Mouse (Mus musculus) c-Kit-negative CD71-positive TER-119-positive erythroid progenitor cells, embryonic 14.5 days (primary cell): ENCODE measurements around the gene Mapkapk5.

Source experiments
- DNase-seq: peaks from one replicate; pipeline ENCODE4 v3.0.0-alpha.2; 2013; ENCODE audit warnings: low read depth, low spot score

Mapkapk5 gene

DNA sequence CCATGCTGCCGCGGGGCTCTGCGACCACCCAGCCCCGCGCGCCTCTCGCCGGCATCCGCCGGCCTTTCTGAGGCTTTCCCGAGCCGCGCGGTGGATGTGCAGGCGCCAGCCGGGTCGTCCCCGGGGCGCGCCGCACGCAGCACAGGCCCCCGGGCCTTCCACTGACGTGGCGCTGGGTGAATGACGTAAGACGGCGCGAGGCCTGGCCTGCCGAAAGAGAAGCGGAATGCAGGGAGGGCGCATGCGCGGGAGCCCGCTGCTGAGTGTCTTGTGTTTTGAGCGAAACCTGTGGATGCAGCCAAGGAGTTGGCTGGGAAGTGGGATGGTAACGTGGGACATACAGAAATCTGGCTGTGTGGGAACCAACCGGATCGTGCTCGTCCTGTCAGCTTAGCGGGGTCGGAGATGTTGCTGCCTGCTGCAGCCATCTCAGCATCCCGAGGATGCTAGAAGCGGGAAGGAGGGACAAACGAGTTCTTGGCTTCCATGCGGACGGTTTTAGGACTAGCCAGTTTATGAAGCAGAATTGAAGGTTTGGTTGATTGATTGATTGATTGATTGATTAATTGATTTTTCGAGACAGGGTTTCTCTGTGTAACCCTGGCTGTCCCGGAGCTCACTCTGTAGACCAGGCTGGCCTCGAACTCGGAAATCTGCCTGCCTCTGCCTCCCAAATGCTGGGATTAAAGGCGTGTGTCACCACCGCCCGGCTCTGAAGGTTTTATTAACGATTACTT, at the start of gene Mapkapk5:
Mapkapk5 (minus strand) TSS at position 113 of the 737 bp plus-strand sequence.
- peak; percentile 94 for DNase-seq

DNA sequence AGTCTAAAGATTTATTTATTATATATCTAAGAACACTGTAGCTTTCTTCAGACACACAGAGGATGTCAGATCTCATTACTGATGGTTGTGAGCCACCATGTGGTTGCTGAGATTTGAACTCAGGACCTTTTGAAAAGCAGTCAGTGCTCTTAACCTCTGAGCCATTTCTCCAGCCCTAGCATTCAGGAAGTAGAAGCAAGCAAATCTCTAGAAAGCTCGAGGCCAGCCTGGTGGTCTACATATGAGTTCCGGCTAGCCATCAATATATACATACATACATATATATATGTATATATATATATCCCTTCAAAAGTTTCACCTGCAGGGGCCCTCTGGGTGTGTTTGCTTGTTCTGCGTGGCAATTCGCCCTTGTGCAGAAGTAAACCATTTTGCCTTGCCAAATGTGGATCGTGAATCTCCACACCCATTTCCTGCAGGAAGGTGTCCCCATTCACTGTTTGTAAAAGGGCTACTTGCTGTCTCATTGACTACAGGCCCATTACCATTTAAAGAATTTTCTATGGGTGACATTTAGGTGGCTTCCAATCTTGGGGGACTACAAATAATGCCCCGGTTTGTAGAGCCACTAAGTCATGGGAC, 49.1 kb upstream of the Mapkapk5 start:
- no peak for DNase-seq

DNA sequence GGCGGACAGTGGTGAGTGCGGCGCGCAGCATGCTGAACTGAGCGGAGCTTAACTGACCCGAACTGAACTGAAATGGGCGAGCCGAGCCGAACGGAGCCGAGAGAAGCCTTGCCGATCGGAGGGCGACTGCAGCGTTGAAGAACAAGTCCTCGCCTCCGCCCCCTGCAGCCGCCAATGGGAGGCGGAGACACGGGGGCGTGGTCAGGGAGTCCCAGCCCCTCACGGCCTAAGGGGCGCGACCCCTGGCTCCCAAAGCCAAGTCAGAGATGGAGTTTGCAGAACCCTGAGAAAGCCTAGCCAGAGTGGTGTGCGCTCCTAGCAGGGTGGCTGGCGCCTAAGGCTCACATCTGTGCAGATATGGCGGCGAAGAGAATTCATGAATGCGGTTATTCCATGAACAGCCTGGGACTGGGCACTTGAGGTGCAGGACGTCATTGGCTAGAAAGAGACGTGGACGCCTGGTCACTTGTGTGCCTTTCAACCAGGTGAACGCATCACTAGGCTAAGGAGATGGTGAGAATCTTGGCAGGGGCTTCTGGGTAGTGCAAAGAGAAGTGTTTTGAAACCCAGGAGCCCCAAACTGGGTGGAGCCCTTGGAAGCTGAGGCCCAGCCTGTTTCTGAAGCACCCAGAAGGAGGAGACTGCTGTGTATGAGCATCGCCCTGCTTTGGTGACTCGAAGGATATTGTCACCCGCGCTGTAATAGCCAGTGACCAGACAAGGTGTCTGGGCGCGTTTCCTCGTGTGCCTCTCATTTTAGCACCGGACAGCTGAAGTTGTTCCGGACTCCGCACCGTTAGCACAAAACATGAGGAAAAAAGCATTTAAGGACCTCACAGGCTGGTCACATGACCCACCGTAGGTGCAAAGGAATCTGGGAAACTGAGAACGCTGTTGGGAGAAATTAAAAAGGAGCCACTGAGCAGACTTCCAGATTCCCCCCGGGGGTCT, 48.0 kb upstream of the Mapkapk5 start, which contains the start of gene Aldh2:
Aldh2 (minus strand) TSS at position 374 of the 951 bp plus-strand sequence.
- peak; percentile 64 for DNase-seq

DNA sequence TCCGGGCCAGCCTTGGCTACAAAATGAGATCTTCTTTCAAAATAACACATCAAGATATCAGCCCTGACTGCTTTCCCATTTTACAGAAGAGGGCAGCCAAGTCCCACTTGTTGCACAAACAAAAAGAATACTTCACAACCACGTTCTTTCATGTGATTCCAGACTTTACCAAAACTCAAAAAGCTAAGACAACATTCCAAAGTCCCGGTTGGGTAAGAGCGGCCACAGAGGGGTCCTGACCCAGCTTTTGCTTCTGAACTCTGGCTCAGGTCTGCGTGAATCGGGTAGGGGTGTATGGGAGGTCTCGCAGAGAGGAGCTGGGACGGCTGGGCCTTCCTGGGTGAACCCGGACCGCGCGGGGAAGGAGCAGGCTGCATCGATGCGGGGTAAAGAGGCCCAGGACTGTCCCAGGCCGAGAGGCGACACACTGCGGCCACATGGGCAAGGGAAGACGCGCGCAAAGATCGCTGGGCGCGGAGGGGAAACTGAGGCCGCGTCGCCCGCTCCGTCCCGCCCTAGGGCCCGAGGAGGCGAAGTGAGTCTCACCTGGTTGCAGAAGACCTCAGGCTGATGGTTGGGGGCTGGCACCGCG, 47.2 kb upstream of the Mapkapk5 start:
- DNase-seq, result no peak

DNA sequence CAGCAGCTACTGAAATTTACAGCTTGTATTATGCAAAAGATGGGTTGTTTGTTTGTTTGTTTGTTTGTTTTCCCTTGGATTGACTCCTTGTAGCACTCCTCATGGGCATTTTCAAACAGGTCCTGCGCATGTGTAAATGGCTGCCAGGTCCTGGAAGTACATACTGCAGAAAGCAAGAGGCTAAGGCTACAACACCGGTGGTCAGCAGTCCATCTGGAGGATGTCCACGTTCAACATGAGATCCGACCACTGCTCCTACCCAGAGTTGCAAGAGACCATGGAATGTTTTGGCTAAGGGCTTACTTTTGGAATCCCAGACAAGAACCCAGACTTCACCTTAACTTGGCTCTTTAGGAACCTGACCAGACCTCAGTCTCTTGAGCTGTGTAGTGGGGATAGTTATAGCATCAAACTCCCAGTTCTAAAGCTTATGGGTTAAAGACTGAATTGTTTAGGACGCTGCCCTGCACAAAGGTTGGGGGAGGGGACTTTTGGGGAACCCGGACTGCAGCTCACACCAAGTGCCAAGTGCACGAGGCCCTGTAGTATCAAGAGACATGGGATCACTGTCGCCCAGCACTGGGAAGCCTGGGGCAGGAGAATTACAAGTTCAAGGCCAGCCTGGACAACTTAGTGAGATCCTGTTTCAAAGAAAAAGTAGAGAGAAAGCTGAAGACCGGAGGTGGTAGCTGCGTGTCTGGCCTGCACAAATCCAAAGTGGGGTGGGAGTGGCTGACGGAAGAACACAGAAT, 46.5 kb upstream of the Mapkapk5 start:
- DNase-seq, result no peak

DNA sequence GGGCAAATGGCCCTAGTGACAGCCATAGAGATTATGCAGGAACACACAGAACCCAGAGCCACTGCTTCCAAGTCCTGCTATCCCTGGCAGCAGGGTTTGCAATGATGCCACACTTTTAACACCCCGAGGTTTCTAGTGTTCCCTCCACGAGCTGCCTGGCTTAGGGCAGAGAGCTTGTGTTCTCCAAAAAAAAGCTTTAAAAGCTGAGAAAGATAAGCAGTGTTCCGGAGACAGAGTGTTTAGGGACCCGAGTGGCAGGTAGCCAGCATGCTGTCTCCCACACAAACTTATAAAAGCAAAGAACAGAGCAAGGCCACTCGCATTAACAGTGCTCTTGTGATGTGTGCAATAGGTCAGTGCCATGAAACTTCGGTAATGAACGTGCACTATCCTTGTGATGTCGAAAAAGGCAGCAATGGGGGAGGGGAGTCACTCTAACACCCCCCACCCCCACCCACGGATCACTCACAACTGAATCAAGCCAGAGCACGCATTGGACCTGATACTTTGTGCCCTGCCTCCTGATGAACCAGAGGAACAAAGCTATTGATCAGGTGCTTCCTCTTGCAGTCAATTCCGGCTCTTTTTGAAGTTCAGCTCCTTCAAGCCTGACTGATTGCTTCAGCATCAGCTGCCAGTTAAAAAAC, 45.8 kb upstream of the Mapkapk5 start:
- no peak for DNase-seq

DNA sequence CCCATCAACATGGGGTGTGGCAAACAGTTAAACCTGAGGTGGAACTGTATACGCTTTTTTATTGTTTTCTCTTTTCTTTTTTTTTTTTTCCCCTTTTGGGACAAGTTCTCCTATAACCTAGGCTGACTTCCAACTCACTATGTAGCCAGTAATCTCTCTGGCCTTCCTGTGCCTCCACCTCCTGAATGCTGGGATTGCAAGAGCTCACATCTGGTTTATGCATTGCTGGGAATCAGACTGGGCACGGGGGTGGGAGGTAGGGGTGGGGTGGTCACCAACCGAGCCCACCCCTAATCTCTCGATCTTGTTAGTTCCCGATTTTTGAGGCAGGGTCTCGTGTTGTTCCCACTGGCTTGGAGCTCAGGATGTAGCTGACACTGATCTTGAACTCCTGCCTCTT, 44.2 kb upstream of the Mapkapk5 start:
- no peak for DNase-seq

DNA sequence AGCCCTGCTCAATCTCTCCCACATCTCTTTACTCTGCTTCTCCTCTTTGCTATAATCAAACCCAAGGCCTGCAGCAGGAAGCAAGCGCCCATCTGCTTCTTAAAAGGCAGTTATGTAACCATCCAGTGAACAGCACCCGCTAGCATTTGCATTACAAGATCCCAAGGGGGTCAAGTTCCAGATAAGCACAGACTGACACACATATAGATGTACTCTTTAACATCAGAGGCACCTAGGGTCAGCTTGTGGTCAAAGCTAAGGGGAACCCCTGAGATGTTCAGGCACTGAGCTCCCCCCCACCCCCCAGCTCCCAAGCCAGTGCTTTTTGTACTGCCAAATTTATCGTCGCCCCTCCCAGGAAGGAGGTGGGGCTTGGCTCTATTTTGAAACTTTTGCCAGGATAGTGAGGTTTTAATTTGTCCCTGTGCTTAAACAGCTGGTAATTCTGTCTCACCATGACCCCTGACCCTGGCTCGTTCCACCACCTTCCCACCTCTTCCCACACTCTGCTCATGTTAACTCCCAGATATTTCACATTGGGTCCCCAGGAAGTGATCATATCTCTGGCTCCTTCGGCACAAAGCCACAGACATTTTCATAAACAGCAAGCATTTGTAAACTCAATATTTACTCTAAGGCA, 40.8 kb upstream of the Mapkapk5 start:
- DNase-seq, result no peak

DNA sequence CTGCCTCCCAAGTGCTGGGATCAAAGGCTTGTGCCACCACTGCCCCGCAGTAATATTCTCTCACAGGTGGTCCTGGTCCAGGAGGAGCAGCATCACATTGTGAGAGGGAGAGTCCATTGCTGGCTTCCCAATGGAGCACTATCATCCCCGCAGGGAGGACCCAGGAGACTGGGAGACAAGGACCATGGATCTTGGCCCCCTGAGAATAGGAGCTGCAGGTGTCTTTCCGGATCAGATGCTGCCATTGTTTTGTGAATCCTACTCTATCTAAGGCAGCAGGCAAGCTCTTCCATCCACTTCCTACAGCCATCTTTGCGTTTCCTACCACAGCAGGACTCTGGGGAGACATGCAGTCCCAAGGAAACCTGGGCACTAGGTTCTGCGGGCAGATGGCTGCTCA, 40.0 kb upstream of the Mapkapk5 start:
- DNase-seq, result no peak

DNA sequence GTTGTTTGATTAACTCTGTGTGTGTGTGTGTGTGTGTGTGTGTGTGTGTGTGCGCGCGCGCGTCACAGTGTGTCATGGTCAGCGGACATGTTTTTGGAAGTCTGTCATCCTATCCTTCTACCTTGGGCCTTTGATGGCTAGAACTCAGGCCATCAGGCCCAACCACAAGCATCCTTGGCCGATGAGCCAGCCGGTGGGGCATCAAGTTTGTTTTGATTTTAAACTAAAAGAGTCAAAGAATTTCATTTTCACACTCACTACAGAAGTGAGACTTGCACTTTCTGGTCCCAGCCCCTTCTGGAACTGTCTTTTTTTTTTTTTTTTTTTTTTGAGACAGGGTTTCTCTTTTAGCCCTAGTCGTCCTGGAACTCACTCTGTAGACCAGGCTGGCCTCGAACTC, 39.3 kb upstream of the Mapkapk5 start:
- no peak for DNase-seq

DNA sequence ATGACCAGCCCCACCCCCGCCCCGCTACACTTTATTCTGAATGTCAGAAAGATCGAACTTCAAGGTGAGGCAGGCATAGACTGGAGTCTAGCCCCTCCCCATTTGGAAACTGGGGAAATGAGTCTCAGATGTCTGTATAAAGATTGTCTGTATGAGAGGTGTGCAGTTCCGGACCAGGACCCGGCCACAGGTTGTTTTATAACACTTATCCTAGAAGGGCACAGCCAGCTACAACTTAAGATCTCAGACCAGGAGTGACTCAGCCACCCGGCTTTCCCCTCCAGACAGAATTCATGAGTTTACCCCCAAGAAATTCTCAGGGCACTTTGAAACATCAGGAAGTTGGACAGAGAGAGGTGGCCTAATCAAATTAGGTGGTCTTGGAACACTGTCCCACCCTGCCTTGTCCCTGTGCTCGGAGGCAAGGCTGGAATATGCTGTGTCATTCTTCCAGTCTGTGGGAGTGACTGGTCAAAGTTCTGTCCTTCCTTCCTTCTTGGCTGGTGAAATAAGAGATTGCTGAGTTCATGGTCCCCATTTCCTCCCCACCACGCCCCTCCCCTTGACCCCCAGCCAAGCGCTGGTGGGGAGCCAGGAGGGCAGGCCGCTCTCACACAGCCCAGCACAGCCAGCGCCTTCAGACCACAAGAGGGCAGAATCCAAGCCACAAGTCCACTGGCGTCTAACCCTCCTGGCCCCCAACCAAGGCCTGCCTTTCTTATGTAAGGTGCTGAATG, 38.2 kb upstream of the Mapkapk5 start:
- DNase-seq, result no peak

DNA sequence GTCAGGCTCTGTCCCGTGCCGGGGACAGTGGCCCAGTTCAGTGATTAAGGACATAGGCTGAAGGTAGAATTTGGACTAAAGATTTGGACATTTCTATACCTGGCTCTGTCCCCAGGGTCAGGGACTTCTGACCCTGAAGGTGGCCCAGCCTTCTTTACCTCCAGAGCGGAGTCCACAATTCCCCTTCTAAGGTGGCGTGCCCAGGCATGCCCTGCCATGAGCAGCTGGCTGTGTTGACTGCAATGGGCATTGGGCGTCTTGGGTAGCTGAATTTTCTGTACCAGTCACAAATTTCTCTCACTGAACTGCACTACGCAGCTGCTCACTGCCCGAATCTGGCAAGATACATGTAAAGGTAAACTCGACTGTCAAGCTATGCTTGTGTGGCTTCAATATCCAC, 36.2 kb upstream of the Mapkapk5 start:
- no peak for DNase-seq

DNA sequence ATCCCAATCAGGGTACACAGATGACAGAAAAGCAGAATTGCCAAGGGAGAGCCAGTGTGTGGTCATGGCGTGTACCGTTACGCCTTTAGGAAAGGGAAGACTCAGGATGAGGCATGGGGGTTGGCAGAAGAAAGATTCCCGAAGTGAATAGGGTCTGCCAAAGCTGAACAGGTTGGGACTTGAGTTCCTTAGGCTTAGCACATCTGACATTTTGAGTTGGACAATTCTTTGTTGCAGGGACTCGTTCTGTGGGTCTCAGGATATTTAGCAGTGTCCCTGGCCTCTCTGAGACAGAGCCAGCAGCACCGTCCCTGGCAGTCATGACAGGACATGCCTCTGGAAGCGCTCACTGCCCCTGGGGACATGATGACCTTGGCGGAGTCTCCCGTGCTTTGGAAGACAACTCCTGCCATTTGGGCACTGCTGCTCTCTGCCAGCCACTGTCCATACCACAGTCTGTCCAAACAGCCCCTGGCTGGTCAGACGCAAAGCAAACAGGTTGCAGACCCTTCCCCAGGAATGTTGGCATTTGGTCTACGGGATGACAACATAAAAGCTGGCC, 31.3 kb upstream of the Mapkapk5 start:
- DNase-seq, result no peak

DNA sequence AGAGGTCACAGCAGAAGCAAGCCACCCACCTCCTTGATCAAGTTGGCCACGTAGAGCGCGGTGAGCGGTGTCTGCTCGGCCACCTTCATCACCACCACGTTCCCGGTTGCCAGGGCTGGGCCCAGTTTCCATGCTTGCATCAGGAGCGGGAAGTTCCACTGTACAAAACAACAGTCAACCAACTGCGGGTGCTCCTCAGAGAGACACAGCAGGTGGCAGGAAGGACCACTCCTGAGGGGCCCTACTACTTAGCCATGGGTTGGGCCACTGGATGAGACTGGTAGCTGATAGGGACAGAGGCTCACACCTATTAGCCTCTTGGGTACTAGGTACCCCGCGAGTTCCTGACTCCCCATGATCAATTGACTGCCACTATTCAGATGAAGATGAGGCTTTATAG, 30.2 kb upstream of the Mapkapk5 start:
- DNase-seq, result no peak

DNA sequence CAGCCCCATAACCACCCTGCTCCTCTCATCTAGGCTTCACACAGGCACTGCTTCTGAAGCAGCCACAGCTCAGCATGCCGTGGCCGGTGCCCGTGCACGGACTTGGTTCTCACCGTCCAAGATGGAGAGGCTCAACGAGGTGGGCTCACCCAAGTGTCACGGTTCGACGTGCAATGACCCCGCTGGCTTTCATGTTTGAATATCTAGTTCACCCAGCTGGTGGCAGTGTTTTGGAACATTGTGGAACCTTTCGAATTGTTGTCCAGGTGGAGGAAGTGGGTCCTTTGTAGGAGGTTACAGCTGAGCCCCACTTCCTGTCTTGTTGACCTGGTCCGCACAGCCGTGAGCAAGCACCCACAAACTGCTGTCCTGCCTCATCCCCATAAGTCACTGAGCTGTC, 28.4 kb upstream of the Mapkapk5 start:
- no peak for DNase-seq

DNA sequence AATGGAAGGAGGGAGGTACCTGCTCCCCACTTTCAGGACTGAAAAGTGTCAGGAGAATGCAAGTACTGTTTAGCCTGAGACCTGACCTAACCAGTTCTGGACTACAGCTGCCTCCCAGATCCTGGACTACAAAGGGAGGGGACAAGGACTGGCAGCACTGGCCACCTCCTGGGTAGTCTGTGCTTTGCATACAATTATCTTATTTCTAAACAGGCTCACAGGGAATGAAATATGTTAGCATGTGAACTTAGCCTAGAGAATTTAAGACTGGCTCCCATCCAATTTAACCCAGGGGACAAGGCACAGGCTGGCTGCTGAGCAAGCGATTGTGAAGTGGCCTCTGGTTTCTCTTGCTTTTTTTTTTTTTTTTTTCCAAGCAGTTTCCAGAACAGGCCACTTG, 25.1 kb upstream of the Mapkapk5 start:
- no peak for DNase-seq

DNA sequence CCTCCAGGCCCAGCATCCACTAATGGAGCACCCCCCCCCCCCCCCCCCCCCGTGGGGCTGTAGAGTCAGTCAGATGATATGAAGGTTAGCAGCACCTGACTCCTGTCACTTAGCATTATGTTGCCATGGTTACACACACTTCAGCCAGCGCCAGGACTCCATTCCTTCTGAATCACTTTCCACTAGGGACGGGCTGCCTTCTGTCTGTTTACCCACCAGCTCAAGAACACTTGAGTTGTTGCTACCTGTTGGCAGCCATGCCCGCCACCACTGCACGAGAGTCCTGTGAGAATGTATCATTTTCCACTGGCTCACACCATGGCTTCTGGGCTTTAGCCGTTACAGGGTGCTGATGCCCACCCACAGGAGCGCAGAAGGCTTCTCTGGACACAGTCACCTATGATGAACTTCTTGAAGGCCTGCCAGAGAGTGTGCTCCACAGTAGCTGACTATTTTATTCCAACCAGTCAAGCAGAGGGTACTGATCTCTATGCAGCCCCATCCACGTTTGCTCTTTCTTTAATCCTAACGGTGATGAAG, 24.2 kb upstream of the Mapkapk5 start:
- no peak for DNase-seq

DNA sequence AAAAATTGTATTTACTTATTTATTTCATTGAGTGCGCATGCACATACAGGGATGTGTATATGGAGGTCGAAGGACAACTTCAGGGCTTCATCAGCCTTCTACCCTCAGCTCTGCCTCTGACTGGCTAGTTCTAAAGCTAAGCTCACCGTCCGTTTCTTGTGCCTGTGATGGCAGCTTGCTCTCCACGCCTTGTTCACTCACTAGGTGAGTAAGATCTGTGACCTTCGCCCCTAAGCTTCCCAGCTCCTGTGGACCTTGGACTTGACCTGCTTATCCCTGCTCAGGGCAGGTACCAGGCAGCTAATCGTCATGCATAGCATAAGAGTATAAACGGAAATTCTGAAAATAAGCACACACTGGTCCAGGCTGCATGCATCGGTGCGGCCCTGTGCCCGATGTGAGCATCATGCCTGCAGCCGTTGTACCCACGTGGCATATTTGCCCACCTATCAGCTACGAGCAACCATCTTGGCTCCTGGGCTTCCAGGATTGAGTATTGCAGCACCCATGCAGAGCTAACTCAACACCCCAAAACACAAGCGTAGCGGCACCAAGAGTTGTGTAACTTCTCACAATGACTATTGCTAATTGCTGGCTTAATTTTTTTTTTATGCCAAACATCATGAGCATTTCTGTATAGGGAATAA, 20.5 kb upstream of the Mapkapk5 start:
- DNase-seq, result no peak
